Mouse (Mus musculus) heart, embryonic 11.5 days (tissue): Measurements from ENCODE around the gene Pdpr. TPM values are rescaled to one million over a fixed set of nuclear protein-coding genes. Genes with fewer than 3 reads are reported as not detected.
A peak's percentile ranks its signal among the peaks of the same experiment; 100 is the strongest.
"Not testable (repeated sequence)": the region's sequence is repeated elsewhere in the genome, so short reads cannot be mapped to it uniquely, and the experiment has no call there.

Experiments used
- ATAC-seq: fragments of 200-750 bp; cut with Nextera tagmentation; replicated peaks from 2 replicates; pipeline ENCODE4 v1.8.0; 2017; ENCODE audit warnings: moderate library complexity; ENCODE audit not compliant: insufficient number of reproducible peaks, low FRiP score, low TSS enrichment
- H3K27ac ChIP-seq: fragments of 300-500 bp; sonication (generic); 2 replicates; pipeline ENCODE4 v1.5.1; 2014; ENCODE audit warnings: mild to moderate bottlenecking, low read depth, low read length
- H3K27me3 ChIP-seq: fragments of 300-500 bp; sonication (generic); 2 replicates; pipeline ENCODE4 v1.6.1; 2014; ENCODE audit warnings: mild to moderate bottlenecking, low read length, mixed read lengths; ENCODE audit not compliant: control insufficient read depth, insufficient read depth
- H3K36me3 ChIP-seq: fragments of 300-500 bp; sonication (generic); 2 replicates; pipeline ENCODE4 v1.6.1; 2014; ENCODE audit warnings: mild to moderate bottlenecking, low read length, moderate library complexity, mixed read lengths; ENCODE audit not compliant: control insufficient read depth, insufficient read depth
- H3K4me1 ChIP-seq: fragments of 300-500 bp; sonication (generic); 2 replicates; pipeline ENCODE4 v1.6.1; 2014; ENCODE audit warnings: low read length; ENCODE audit not compliant: control insufficient read depth, insufficient read depth
- H3K4me2 ChIP-seq: fragments of 300-500 bp; sonication (generic); 2 replicates; pipeline ENCODE4 v1.6.1; 2014; ENCODE audit warnings: mild to moderate bottlenecking, moderate library complexity
- H3K4me3 ChIP-seq: fragments of 300-500 bp; sonication (generic); 2 replicates; pipeline ENCODE4 v1.5.1; 2014; ENCODE audit warnings: low read depth, low read length
- H3K9ac ChIP-seq: fragments of 300-500 bp; sonication (generic); 2 replicates; pipeline ENCODE4 v1.6.1; 2014; ENCODE audit warnings: mild to moderate bottlenecking, low read depth, low read length, moderate library complexity
- H3K9me3 ChIP-seq: fragments of 300-500 bp; sonication (generic); replicated peaks from 2 replicates; pipeline ENCODE4 v1.6.1; 2016; ENCODE audit warnings: low read length; ENCODE audit not compliant: control insufficient read depth
- WGBS: fragments of 180-500 bp; shearing (Covaris S2); extraction: QIAGEN DNeasy Blood & Tissue Kit; methylation state at CpG from one replicate; pipeline ENCODE4 v1.1.7; 2014; ENCODE audit not compliant: insufficient replicate concordance; 5-methylcytosine and 5-hydroxymethylcytosine counted together
- polyA plus RNA-seq: library from polyadenylated mRNA; unstranded; fragments of >200 nt; fragmentation: Nextera tagmentation; extraction: Ambion mirVana; gene quantifications from 2 replicates; pipeline ENCODE4 v1.2.1, GENCODE M21; 2014

The Pdpr gene
- polyA plus RNA-seq, 1 experiment from 2014 or later: 6.3 TPM

DNA sequence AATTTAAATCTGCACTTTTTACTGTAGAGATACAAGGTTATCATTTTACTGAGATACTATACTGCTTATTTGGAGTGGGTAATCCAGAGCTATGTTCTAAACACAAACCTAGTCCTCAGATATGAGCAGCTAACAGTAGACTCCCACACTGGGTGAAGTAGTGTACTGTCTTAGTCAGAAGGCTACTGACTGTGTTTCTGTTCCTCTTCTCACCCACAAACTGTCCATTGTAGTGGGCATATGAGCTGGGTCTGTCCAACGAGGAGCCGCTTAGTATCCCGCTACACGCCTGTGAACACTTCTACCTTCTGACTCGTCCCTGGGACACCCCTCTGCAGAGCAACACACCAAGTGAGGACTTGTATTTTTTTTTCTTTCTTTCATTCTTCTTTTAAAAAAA lies 20.5 kb downstream of the Pdpr start:
- Histone ChIP-seq H3K27me3 (no peaks in the 10 kb centered on the region), H3K4me3 (no peak overlapping the region), H3K27ac (no peak overlapping the region), H3K36me3 (peaks cover 18% of the 10 kb centered on the region; the same call in 1 of the 2 replicates), H3K4me2 (no peak overlapping the region), H3K4me1 (no peaks in the 10 kb centered on the region), H3K9ac (no peak overlapping the region), H3K9me3 (no peaks in the 10 kb centered on the region)
- 92% methylated on average over 5 of the region's 5 CpGs for WGBS
- ATAC-seq: no peak

DNA sequence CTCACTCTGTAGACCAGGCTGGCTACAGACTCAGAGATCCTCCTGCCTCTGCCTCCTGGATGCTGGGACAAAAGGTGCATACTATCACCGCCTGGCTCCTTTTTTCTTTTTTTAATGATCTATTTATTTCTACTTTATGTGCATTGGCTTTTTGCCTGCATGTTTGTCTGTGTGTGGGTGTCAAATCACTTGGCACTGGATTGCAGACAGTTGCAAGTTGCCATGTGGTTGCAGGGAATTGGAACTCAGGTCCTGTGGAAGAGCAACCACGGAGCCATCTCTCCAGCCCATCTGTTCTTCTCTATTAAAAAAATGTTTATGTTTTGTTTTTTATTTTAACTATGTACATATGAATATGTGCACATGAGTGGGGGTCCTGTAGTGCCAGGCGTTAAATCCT lies 25.1 kb downstream of the Pdpr start:
- H3K4me1 ChIP-seq: no peaks in the 10 kb centered on the region
- H3K9ac ChIP-seq: no peak overlapping the region
- H3K9me3 ChIP-seq: no peaks in the 10 kb centered on the region
- H3K27ac ChIP-seq: no peak overlapping the region
- WGBS: 90% methylated on average over 3 of the region's 3 CpGs
- ATAC-seq: no peak
- no peak overlapping the region for H3K4me2 ChIP-seq
- no peaks in the 10 kb centered on the region for H3K27me3 ChIP-seq
- H3K36me3 ChIP-seq: peaks cover 32% of the 10 kb centered on the region
- H3K4me3 ChIP-seq: no peak overlapping the region

DNA sequence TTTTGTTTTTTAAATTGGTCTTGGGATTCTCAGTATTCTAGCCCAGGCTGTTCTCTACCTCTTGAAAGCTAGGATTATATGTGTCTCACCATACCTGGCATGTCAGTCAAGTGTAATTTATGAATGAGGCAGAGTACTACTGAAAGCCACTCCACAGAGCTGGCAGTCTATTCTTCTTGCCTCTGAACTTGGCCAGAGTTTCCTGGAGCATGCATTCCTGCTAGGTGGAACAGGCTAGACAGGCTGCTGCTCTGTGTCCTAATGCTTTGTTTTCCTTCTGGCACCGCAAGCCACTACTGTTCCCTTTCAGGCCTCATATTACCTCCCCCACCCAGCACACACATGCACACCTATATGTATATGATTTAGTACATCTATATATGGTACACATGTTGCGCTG lies 36.3 kb downstream of the Pdpr start:
- no peak for ATAC-seq
- Histone ChIP-seq H3K36me3 (peaks cover 19% of the 10 kb centered on the region), H3K4me1 (no peaks in the 10 kb centered on the region), H3K9me3 (no peaks in the 10 kb centered on the region), H3K4me2 (no peak overlapping the region), H3K4me3 (no peak overlapping the region), H3K27ac (no peak overlapping the region), H3K9ac (no peak overlapping the region), H3K27me3 (no peaks in the 10 kb centered on the region)
- 80% methylated on average over 2 of the region's 2 CpGs for WGBS

DNA sequence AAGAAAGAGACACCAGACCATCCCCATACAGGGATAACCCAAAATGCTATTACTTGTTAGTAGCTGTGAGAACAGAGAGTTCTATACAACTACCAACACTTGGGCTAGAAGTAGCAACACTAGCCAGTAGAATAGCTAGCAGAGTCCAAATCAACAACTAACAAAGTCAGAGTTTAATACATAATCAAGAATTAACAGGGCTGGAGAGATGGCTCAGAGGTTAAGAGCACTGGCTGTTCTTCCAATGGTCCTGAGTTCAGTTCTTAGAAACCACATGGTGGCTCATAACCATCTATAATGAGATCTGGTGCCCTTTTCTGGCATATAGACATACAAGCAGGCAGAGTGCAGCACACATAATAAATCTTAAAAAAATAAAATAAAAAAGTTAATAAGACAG lies 48.1 kb downstream of the Pdpr start:
- Histone ChIP-seq H3K4me2 (no peak overlapping the region), H3K36me3 (0 out of 2 replicates have a peak, but pooled peaks cover 3% of the 10 kb centered on the region), H3K4me1 (0 out of 2 replicates have a peak, but pooled peaks cover 3% of the 10 kb centered on the region), H3K27ac (no peak overlapping the region), H3K27me3 (no peaks in the 10 kb centered on the region), H3K4me3 (no peak overlapping the region), H3K9me3 (no peaks in the 10 kb centered on the region), H3K9ac (no peak overlapping the region)
- no peak for ATAC-seq

DNA sequence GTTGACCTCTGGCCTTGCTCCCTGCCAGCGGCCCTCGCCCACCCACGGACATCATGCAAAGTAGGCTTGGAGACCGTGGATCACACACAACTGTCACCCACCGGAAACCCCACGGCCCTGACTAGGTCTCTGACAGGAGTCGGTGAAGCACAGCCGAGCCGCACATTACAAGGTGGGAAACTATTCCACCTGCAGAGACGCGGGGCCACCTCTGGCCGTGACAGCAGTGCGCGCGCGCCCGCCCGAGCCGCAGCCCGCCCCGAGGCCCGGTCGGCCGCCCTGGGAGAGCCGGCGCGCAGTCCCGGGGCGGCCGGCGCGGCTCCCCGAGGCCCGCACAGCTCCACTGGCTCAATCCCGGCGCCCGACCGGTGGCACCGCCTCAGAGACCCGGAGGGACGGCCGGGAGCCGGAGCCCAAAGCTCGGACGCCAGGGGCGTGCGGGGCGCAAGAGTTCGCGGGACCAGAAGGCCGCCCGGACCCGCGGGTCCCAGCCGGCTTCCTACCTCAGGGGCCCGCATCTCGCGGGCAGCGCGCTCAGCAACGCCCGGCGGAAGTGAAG lies 50.5 kb downstream of the Pdpr start:
- not testable (repeated sequence) for H3K36me3 ChIP-seq, H3K27me3 ChIP-seq, H3K27ac ChIP-seq, H3K4me1 ChIP-seq, H3K9me3 ChIP-seq
- Histone ChIP-seq H3K4me2 (peak overlapping the region; percentile 74), H3K4me3 (peak overlapping the region; percentile 71), H3K9ac (peak overlapping the region; percentile 72)
- 2% methylated on average over 49 of the region's 63 CpGs for WGBS
- peak; percentile 56 for ATAC-seq

DNA sequence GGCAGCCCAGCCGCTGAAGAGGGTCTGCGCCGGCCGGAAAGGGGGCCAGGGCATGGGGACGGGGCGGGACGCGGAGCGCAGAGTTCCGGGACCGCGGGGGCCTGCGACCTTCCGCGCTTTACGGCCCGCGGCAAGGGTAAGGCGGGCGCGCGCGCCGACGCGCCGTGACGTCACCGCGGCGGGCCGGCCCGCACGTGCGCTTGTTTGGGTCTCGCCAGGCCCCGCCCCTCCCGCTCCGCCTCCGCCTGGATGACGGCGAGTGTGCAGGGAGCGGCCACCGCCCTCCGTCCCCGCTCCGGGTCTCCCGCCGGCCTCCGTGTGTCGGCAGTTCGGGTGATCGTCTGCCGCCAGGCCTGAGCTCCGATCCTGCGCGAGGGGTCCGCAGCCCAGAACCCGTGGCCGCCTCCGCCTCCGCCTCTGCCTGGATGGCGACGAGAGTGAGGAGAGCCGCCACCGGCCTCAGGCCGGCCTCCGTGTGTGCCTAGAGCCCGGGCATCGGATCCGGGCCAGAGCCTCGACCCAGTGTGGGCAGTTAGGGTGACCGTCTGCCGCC lies 51.1 kb downstream of the Pdpr start:
- not testable (repeated sequence) for H3K9me3 ChIP-seq, H3K27me3 ChIP-seq, H3K36me3 ChIP-seq, H3K4me1 ChIP-seq, H3K27ac ChIP-seq
- H3K4me2 ChIP-seq: peak overlapping the region; percentile 87
- WGBS: under 1% methylated on average over 53 of the region's 74 CpGs
- peak overlapping the region; percentile 77 for H3K9ac ChIP-seq
- ATAC-seq: peak; percentile 93
- peak overlapping the region; percentile 71 for H3K4me3 ChIP-seq

DNA sequence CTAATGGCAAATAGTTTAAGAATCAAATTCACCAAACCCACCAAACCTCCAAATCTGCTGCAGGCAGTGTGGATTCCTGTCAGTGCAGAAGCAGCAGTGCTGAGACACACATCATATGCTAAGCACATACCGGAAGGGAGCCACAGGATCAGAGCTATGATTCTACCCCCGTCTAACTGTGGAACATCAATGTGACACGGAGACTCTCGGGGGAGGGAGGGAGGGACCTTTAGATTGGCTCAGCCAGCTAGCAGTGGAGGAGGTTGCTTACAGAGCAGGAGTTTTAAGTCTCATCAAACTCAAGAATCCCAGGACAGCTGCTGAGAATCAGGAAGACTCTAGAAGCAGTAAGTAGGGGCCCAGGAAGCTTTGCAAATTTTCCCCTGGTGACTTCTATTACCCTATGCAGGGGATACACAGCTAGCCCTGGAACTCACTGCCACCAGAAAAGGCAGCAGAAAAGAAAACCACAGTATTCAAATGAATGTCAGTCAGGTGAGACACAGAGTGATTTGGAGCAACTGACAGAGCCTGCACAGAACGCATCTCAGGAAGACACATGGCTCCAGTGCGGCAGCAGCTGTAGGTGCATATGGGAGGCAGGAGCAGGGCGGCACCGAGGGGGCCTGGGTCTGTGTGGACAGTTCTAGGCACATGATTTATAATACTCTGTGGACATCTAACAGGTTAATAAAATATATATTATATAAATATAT lies 61.4 kb downstream of the Pdpr start:
- Histone ChIP-seq H3K4me1 (no peaks in the 10 kb centered on the region), H3K36me3 (peaks cover 9% of the 10 kb centered on the region), H3K9ac (no peak overlapping the region), H3K27me3 (no peaks in the 10 kb centered on the region), H3K27ac (no peak overlapping the region), H3K4me3 (no peak overlapping the region), H3K4me2 (no peak overlapping the region), H3K9me3 (no peaks in the 10 kb centered on the region)
- WGBS: 86% methylated on average over 8 of the region's 8 CpGs
- ATAC-seq: no peak

DNA sequence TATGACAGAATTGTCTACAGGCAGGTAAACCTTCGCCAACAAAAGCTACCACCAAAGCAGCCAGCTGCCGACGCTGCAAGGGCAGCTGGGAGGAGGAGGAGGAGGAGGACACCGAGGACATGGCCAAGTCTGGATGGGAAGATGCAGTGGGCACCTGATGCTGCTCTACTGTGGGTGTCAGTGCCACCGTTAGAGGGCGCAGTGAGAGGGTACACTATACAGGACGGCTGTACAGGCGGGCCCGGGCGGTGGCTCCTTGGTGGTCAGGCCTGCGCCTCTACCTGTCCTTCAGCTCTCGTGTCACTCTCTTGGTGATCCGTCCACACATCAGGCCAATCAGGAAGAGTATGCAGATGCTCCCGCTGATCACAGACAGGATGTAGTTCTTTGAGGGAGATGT lies 63.2 kb downstream of the Pdpr start:
- Histone ChIP-seq H3K4me1 (no peaks in the 10 kb centered on the region), H3K27ac (no peak overlapping the region), H3K4me3 (no peak overlapping the region), H3K27me3 (no peaks in the 10 kb centered on the region), H3K4me2 (no peak overlapping the region), H3K9me3 (no peaks in the 10 kb centered on the region), H3K36me3 (peaks cover 19% of the 10 kb centered on the region), H3K9ac (no peak overlapping the region)
- 0 out of 2 replicates have a peak, but pooled peaks have one; percentile 56 for ATAC-seq
- 45% methylated on average over 14 of the region's 14 CpGs for WGBS

DNA sequence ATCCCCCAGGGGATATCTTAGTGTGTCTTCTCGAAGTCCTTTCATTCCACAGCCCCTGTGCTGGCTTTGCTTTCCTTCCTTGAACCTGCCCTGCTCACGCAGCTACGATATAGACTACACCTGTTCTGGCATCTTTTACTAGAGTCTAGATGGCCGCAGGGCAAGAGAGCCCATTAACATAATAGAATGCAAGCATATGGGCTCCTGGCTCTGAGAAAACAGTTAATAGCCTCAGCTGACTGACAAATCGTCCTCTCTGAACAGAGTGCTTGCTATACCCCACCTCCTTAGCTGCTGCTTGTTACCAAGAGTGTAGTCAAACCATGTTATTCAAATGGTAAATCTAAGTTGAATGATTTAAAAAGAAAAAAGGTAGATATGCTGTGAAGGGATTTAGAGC lies 77.2 kb downstream of the Pdpr start:
- H3K4me3 ChIP-seq: no peak overlapping the region
- H3K9ac ChIP-seq: no peak overlapping the region
- no peak for ATAC-seq
- no peaks in the 10 kb centered on the region for H3K9me3 ChIP-seq
- 84% methylated on average over 5 of the region's 5 CpGs for WGBS
- no peaks in the 10 kb centered on the region for H3K27me3 ChIP-seq
- H3K4me1 ChIP-seq: no peaks in the 10 kb centered on the region
- no peak overlapping the region for H3K4me2 ChIP-seq
- H3K36me3 ChIP-seq: peaks cover 28% of the 10 kb centered on the region
- no peak overlapping the region for H3K27ac ChIP-seq
